Mouse (Mus musculus): ENCODE data around the gene Fbxw8.

DNA sequence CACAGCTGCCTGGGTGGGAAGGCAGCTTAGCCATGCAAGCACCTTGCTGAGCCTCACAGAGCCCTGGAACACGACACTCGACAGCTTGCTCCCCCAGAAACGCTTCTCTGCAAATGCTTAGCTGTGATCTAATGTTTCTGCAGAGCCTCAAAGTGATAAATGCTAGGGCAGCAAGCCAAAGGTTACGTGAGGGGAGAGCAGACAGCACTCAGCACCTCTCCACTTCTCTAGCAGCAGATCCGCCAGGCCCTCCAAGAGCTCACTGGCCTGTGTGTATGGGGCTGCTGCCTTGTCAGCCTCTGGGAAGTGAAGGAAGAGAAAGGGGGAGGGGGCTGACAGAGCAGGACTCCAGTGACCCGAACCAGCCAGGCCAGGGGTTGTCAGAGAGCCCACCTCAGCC, 27.1 kb downstream of the Fbxw8 start:
- TF ChIP-seq CTCF (IDR thresholded peaks at IDR 0.05; ENCODE audit: control insufficient read depth, insufficient read depth, insufficient read length) (no peak), MAX (IDR thresholded peaks at IDR 0.05) (no peak)
